Mouse (Mus musculus): ENCODE results near the gene Zyg11b.

GRCm38 (mm10) chr4:108276973-108277372, 23.9 kb downstream of the Zyg11b start:
- no peak for TF ChIP-seq CTCF (IDR thresholded peaks at IDR 0.05; ENCODE audit: borderline replicate concordance, extremely low read depth, insufficient read depth, insufficient read length)
- TF ChIP-seq POLR2A (IDR thresholded peaks at IDR 0.05; ENCODE audit: borderline replicate concordance, extremely low read depth, insufficient read depth, insufficient read length, poor library complexity, severe bottlenecking), result no peak

Data from brain, embryonic 14.5 days (tissue).